Mouse (Mus musculus): Measurements from ENCODE around the gene AU040320. TPM values are rescaled to one million over a fixed set of nuclear protein-coding genes. Genes with fewer than 3 reads are reported as not detected.

Gene AU040320
- total and polyA plus RNA-seq, 3 experiments = 26.7 to 35.5 (median 27.6) TPM

GRCm38 (mm10) chr4:126852971-126853370 lies 99.6 kb downstream of the AU040320 start:
- TF ChIP-seq EP300 (IDR thresholded peaks at IDR 0.05; ENCODE audit: insufficient read depth, low read depth, low read length) (no peak), POLR2A (IDR thresholded peaks at IDR 0.05; ENCODE audit: insufficient read depth, low read depth, low read length) (no peak), CTCF (IDR thresholded peaks at IDR 0.05) (no peak)
- no peak overlapping the region for H3K9ac ChIP-seq (ENCODE audit: low read depth, low read length)

GRCm38 (mm10) chr4:126860268-126860986 lies 107.1 kb downstream of the AU040320 start:
- no peaks in the 10 kb centered on the region; the same call in 1 of the 2 replicates for H3K4me1 ChIP-seq (ENCODE audit: control insufficient read depth, insufficient read depth, low read length)
- TF ChIP-seq POLR2A (IDR thresholded peaks at IDR 0.05; ENCODE audit: insufficient read depth, low read depth, low read length) (no peak), CTCF (IDR thresholded peaks at IDR 0.05) (no peak), EP300 (IDR thresholded peaks at IDR 0.05; ENCODE audit: insufficient read depth, low read depth, low read length) (no peak)
- H3K27ac ChIP-seq = no peak overlapping the region
- intact Hi-C loops (cut with DNase I) = no loop called here
- no peaks in the 10 kb centered on the region for H3K79me2 ChIP-seq (replicated peaks; ENCODE audit: control insufficient read depth, insufficient read depth, low read length)
- no peak for DNase-seq
- 93% methylated on average over 9 of the region's 9 CpGs for WGBS
- H3K4me3 ChIP-seq = no peak overlapping the region
- H3K36me3 ChIP-seq (ENCODE audit: control insufficient read depth, insufficient read depth, low read length) = no peaks in the 10 kb centered on the region
- no peak overlapping the region for H3K9ac ChIP-seq (ENCODE audit: low read depth, low read length)
- no peaks in the 10 kb centered on the region for H3K27me3 ChIP-seq (ENCODE audit: control insufficient read depth, insufficient read depth, low read length)

More at GRCm38 (mm10) chr4:126852971-126853370, 99.6 kb downstream of the AU040320 start:
- Histone ChIP-seq H3K27me3 (ENCODE audit: control insufficient read depth, insufficient read depth, low read length) (no peaks in the 10 kb centered on the region), H3K4me1 (ENCODE audit: control insufficient read depth, insufficient read depth, low read length) (no peaks in the 10 kb centered on the region), H3K36me3 (ENCODE audit: control insufficient read depth, insufficient read depth, low read length) (no peaks in the 10 kb centered on the region), H3K79me2 (replicated peaks; ENCODE audit: control insufficient read depth, insufficient read depth, low read length) (no peaks in the 10 kb centered on the region), H3K27ac (no peak overlapping the region), H3K4me3 (no peak overlapping the region)
- intact Hi-C loops (cut with DNase I) = no loop called here
- WGBS = 61% methylated on average over 11 of the region's 11 CpGs
- no peak for DNase-seq

GRCm38 (mm10) chr4:126861514-126862266 lies 108.3 kb downstream of the AU040320 start:
- intact Hi-C loops (cut with DNase I) = no loop called here
- Histone ChIP-seq H3K9ac (ENCODE audit: low read depth, low read length) (no peak overlapping the region), H3K79me2 (replicated peaks; ENCODE audit: control insufficient read depth, insufficient read depth, low read length) (no peaks in the 10 kb centered on the region), H3K4me3 (no peak overlapping the region), H3K27me3 (ENCODE audit: control insufficient read depth, insufficient read depth, low read length) (no peaks in the 10 kb centered on the region), H3K4me1 (ENCODE audit: control insufficient read depth, insufficient read depth, low read length) (no peaks in the 10 kb centered on the region; the same call in 1 of the 2 replicates), H3K27ac (no peak overlapping the region), H3K36me3 (ENCODE audit: control insufficient read depth, insufficient read depth, low read length) (no peaks in the 10 kb centered on the region)
- WGBS = 58% methylated on average over 11 of the region's 11 CpGs
- no peak for TF ChIP-seq EP300 (IDR thresholded peaks at IDR 0.05; ENCODE audit: insufficient read depth, low read depth, low read length)
- no peak for TF ChIP-seq POLR2A (IDR thresholded peaks at IDR 0.05; ENCODE audit: insufficient read depth, low read depth, low read length)
- peak; percentile 65 for TF ChIP-seq CTCF (IDR thresholded peaks at IDR 0.05)
- no peak for DNase-seq

- WGBS = 94% methylated on average over 12 of the region's 12 CpGs
- Histone ChIP-seq H3K27me3 (ENCODE audit: control insufficient read depth, insufficient read depth, low read length) (no peaks in the 10 kb centered on the region), H3K27ac (no peak overlapping the region), H3K4me1 (ENCODE audit: control insufficient read depth, insufficient read depth, low read length) (no peaks in the 10 kb centered on the region), H3K9ac (ENCODE audit: low read depth, low read length) (no peak overlapping the region), H3K36me3 (ENCODE audit: control insufficient read depth, insufficient read depth, low read length) (no peaks in the 10 kb centered on the region), H3K79me2 (replicated peaks; ENCODE audit: control insufficient read depth, insufficient read depth, low read length) (no peaks in the 10 kb centered on the region), H3K4me3 (no peak overlapping the region)
- no peak for DNase-seq
- intact Hi-C loops (cut with DNase I) = no loop called here
- no peak for TF ChIP-seq EP300 (IDR thresholded peaks at IDR 0.05; ENCODE audit: insufficient read depth, low read depth, low read length)
- no peak for TF ChIP-seq CTCF (IDR thresholded peaks at IDR 0.05)
- no peak for TF ChIP-seq POLR2A (IDR thresholded peaks at IDR 0.05; ENCODE audit: insufficient read depth, low read depth, low read length)
Observed at GRCm38 (mm10) chr4:126868699-126869098, 115.4 kb downstream of the AU040320 start.

- no peak for DNase-seq
- Histone ChIP-seq H3K27me3 (ENCODE audit: control insufficient read depth, insufficient read depth, low read length) (no peaks in the 10 kb centered on the region), H3K4me1 (ENCODE audit: control insufficient read depth, insufficient read depth, low read length) (no peaks in the 10 kb centered on the region), H3K36me3 (ENCODE audit: control insufficient read depth, insufficient read depth, low read length) (no peaks in the 10 kb centered on the region), H3K27ac (no peak overlapping the region), H3K9ac (ENCODE audit: low read depth, low read length) (no peak overlapping the region), H3K4me3 (no peak overlapping the region), H3K79me2 (replicated peaks; ENCODE audit: control insufficient read depth, insufficient read depth, low read length) (no peaks in the 10 kb centered on the region)
- TF ChIP-seq CTCF (IDR thresholded peaks at IDR 0.05) = no peak
- TF ChIP-seq POLR2A (IDR thresholded peaks at IDR 0.05; ENCODE audit: insufficient read depth, low read depth, low read length) = no peak
- TF ChIP-seq EP300 (IDR thresholded peaks at IDR 0.05; ENCODE audit: insufficient read depth, low read depth, low read length) = no peak
- intact Hi-C loops (cut with DNase I) = no loop called here
- 65% methylated on average over 7 of the region's 7 CpGs for WGBS
Observed at GRCm38 (mm10) chr4:126872717-126873116, 119.4 kb downstream of the AU040320 start.
